Mouse (Mus musculus) B cell, adult 2 months (primary cell): ENCODE results near the gene Snx18.
A peak's percentile ranks its signal among the peaks of the same experiment; 100 is the strongest.

Experiments
- DNase-seq, 2 experiments: peaks; one replicate each; pipeline ENCODE4 v3.0.0; 2022

The Snx18 gene

GRCm38 (mm10) chr13:113615971-113616671, 2.2 kb downstream of the Snx18 start:
- peak; percentile 6 to 20 for DNase-seq

- DNase-seq = peak; percentile 5 to 11
Observed at GRCm38 (mm10) chr13:113615546-113615941, 2.8 kb downstream of the Snx18 start.

- peak; percentile 75 to 76 for DNase-seq
Observed at GRCm38 (mm10) chr13:113614635-113615545, 3.5 kb downstream of the Snx18 start.

GRCm38 (mm10) chr13:113613882-113614281, 4.5 kb downstream of the Snx18 start:
- DNase-seq = no peak

- no peak for DNase-seq
Observed at GRCm38 (mm10) chr13:113613341-113613740, 5.0 kb downstream of the Snx18 start.

- no peak for DNase-seq
Observed at GRCm38 (mm10) chr13:113612141-113612950, 6.0 kb downstream of the Snx18 start.

- DNase-seq = no peak
Observed at GRCm38 (mm10) chr13:113610732-113611500, 7.4 kb downstream of the Snx18 start.

GRCm38 (mm10) chr13:113609429-113609828, 8.9 kb downstream of the Snx18 start:
- DNase-seq = no peak

- no peak for DNase-seq
Observed at GRCm38 (mm10) chr13:113607821-113608220, 10.5 kb downstream of the Snx18 start.

- no peak for DNase-seq
Observed at GRCm38 (mm10) chr13:113607371-113607770, 11.0 kb downstream of the Snx18 start.

- no peak for DNase-seq
Observed at GRCm38 (mm10) chr13:113606741-113607358, 11.5 kb downstream of the Snx18 start.

- DNase-seq = no peak
Observed at GRCm38 (mm10) chr13:113606131-113606530, 12.2 kb downstream of the Snx18 start.

GRCm38 (mm10) chr13:113605693-113606092, 12.7 kb downstream of the Snx18 start:
- no peak for DNase-seq

GRCm38 (mm10) chr13:113604321-113604720, 14.0 kb downstream of the Snx18 start:
- DNase-seq = no peak

GRCm38 (mm10) chr13:113602882-113603342, 15.5 kb downstream of the Snx18 start:
- no peak for DNase-seq

- DNase-seq = no peak
Observed at GRCm38 (mm10) chr13:113601831-113602604, 16.3 kb downstream of the Snx18 start.

- DNase-seq = peak; percentile 27 to 28
Observed at GRCm38 (mm10) chr13:113600531-113601463, 17.6 kb downstream of the Snx18 start.

GRCm38 (mm10) chr13:113599701-113600530, 18.4 kb downstream of the Snx18 start:
- no peak for DNase-seq

GRCm38 (mm10) chr13:113597616-113598015, 20.7 kb downstream of the Snx18 start:
- DNase-seq = no peak
